Mouse (Mus musculus): ENCODE results near the gene Cacna1f. TPM values are rescaled to one million over a fixed set of nuclear protein-coding genes. Genes with fewer than 3 reads are reported as not detected.
A peak's percentile ranks its signal among the peaks of the same experiment; 100 is the strongest.

Cacna1f gene
- polyA plus RNA-seq, 1 experiment from 2014 or later: 0.04 TPM

- no peak for TF ChIP-seq CTCF (IDR thresholded peaks at IDR 0.05; ENCODE audit: low read depth)
- WGBS: 95% methylated on average over 5 of the region's 5 CpGs
Observed at GRCm38 (mm10) chrX:7586356-7586755, 20.5 kb upstream of the Cacna1f start.

GRCm38 (mm10) chrX:7595371-7595770 lies 11.5 kb upstream of the Cacna1f start:
- ATAC-seq (replicated peaks; ENCODE audit: low FRiP score, low read depth) (no peak), DNase-seq (ENCODE audit: low spot score) (no peak)
- no peak overlapping the region for H3K9ac ChIP-seq (ENCODE audit: low read depth, low read length)
- TF ChIP-seq CTCF (IDR thresholded peaks at IDR 0.05; ENCODE audit: low read depth): no peak
- H3K27ac ChIP-seq: no peak overlapping the region
- no peaks in the 10 kb centered on the region for H3K4me1 ChIP-seq (replicated peaks; ENCODE audit: insufficient read depth, low read length)
- H3K4me3 ChIP-seq (replicated peaks; ENCODE audit: low read depth, low read length): no peak overlapping the region
- H3K27me3 ChIP-seq (ENCODE audit: insufficient read depth, low read length): no peaks in the 10 kb centered on the region
- no peaks in the 10 kb centered on the region for H3K9me3 ChIP-seq (replicated peaks; ENCODE audit: low read length)
- no peaks in the 10 kb centered on the region for H3K36me3 ChIP-seq (ENCODE audit: insufficient read depth, low read length)
- H3K4me2 ChIP-seq (ENCODE audit: low read length): no peak overlapping the region
- WGBS: 82% methylated on average over 9 of the region's 9 CpGs

More at GRCm38 (mm10) chrX:7586356-7586755, 20.5 kb upstream of the Cacna1f start:
- Histone ChIP-seq H3K4me1 (replicated peaks; ENCODE audit: insufficient read depth, low read length) (no peaks in the 10 kb centered on the region), H3K4me3 (replicated peaks; ENCODE audit: low read depth, low read length) (no peak overlapping the region), H3K27me3 (ENCODE audit: insufficient read depth, low read length) (no peaks in the 10 kb centered on the region), H3K36me3 (ENCODE audit: insufficient read depth, low read length) (no peaks in the 10 kb centered on the region), H3K27ac (no peak overlapping the region), H3K9me3 (replicated peaks; ENCODE audit: low read length) (no peaks in the 10 kb centered on the region), H3K9ac (ENCODE audit: low read depth, low read length) (no peak overlapping the region), H3K4me2 (ENCODE audit: low read length) (no peak overlapping the region)
- ATAC-seq (replicated peaks; ENCODE audit: low FRiP score, low read depth): no peak
- DNase-seq (ENCODE audit: low spot score): no peak

- H3K4me1 ChIP-seq (replicated peaks; ENCODE audit: insufficient read depth, low read length): no peaks in the 10 kb centered on the region
- H3K27me3 ChIP-seq (ENCODE audit: insufficient read depth, low read length): no peaks in the 10 kb centered on the region
- DNase-seq (ENCODE audit: low spot score): no peak
- no peak for ATAC-seq (replicated peaks; ENCODE audit: low FRiP score, low read depth)
- 79% methylated on average over 7 of the region's 7 CpGs for WGBS
- H3K9ac ChIP-seq (ENCODE audit: low read depth, low read length): no peak overlapping the region
- no peak overlapping the region for H3K4me2 ChIP-seq (ENCODE audit: low read length)
- no peak overlapping the region for H3K4me3 ChIP-seq (replicated peaks; ENCODE audit: low read depth, low read length)
- H3K36me3 ChIP-seq (ENCODE audit: insufficient read depth, low read length): no peaks in the 10 kb centered on the region
- H3K9me3 ChIP-seq (replicated peaks; ENCODE audit: low read length): no peaks in the 10 kb centered on the region
- TF ChIP-seq CTCF (IDR thresholded peaks at IDR 0.05; ENCODE audit: low read depth): no peak
- no peak overlapping the region for H3K27ac ChIP-seq
Observed at GRCm38 (mm10) chrX:7604004-7604403, 2.9 kb upstream of the Cacna1f start.

GRCm38 (mm10) chrX:7604879-7605574 lies 1.9 kb upstream of the Cacna1f start, which contains the start of gene Ccdc22:
Gene Ccdc22, minus strand, starts transcription at chrX:7605517.
- no peak for TF ChIP-seq CTCF (IDR thresholded peaks at IDR 0.05; ENCODE audit: low read depth)
- no peaks in the 10 kb centered on the region for H3K27me3 ChIP-seq (ENCODE audit: insufficient read depth, low read length)
- H3K27ac ChIP-seq: no peak within 1 kb of the TSS
- H3K4me2 ChIP-seq (ENCODE audit: low read length): peak within 1 kb of the TSS; percentile 53
- no peaks in the 10 kb centered on the region for H3K4me1 ChIP-seq (replicated peaks; ENCODE audit: insufficient read depth, low read length)
- WGBS: 26% methylated on average over 28 of the region's 28 CpGs
- H3K9ac ChIP-seq (ENCODE audit: low read depth, low read length): peak within 1 kb of the TSS; percentile 46; the same call in 1 of the 2 replicates
- H3K36me3 ChIP-seq (ENCODE audit: insufficient read depth, low read length): no peaks in the 10 kb centered on the region
- ATAC-seq (replicated peaks; ENCODE audit: low FRiP score, low read depth) (peak; percentile 91), DNase-seq (ENCODE audit: low spot score) (peak; percentile 93)
- H3K4me3 ChIP-seq (replicated peaks; ENCODE audit: low read depth, low read length): peak within 1 kb of the TSS; percentile 42
- H3K9me3 ChIP-seq (replicated peaks; ENCODE audit: low read length): no peaks in the 10 kb centered on the region

- Histone ChIP-seq H3K9ac (ENCODE audit: low read depth, low read length) (no peak overlapping the region), H3K4me2 (ENCODE audit: low read length) (0 out of 2 replicates have a peak overlapping the region, but pooled peaks have one; percentile 53), H3K36me3 (ENCODE audit: insufficient read depth, low read length) (no peaks in the 10 kb centered on the region), H3K27ac (no peak overlapping the region), H3K9me3 (replicated peaks; ENCODE audit: low read length) (no peaks in the 10 kb centered on the region), H3K27me3 (ENCODE audit: insufficient read depth, low read length) (no peaks in the 10 kb centered on the region), H3K4me1 (replicated peaks; ENCODE audit: insufficient read depth, low read length) (no peaks in the 10 kb centered on the region), H3K4me3 (replicated peaks; ENCODE audit: low read depth, low read length) (no peak overlapping the region)
- ATAC-seq (replicated peaks; ENCODE audit: low FRiP score, low read depth): no peak
- TF ChIP-seq CTCF (IDR thresholded peaks at IDR 0.05; ENCODE audit: low read depth): no peak
- DNase-seq (ENCODE audit: low spot score): no peak
- 37% methylated on average over 8 of the region's 8 CpGs for WGBS
Observed at GRCm38 (mm10) chrX:7605575-7605941, 1.3 kb upstream of the Cacna1f start.

- Histone ChIP-seq H3K4me1 (replicated peaks; ENCODE audit: insufficient read depth, low read length) (no peaks in the 10 kb centered on the region), H3K27me3 (ENCODE audit: insufficient read depth, low read length) (no peaks in the 10 kb centered on the region), H3K9ac (ENCODE audit: low read depth, low read length) (no peak overlapping the region), H3K27ac (no peak overlapping the region), H3K9me3 (replicated peaks; ENCODE audit: low read length) (no peaks in the 10 kb centered on the region), H3K4me2 (ENCODE audit: low read length) (peak overlapping the region; percentile 61), H3K36me3 (ENCODE audit: insufficient read depth, low read length) (no peaks in the 10 kb centered on the region), H3K4me3 (replicated peaks; ENCODE audit: low read depth, low read length) (peak overlapping the region; percentile 28)
- WGBS: 33% methylated on average over 21 of the region's 21 CpGs
- ATAC-seq (replicated peaks; ENCODE audit: low FRiP score, low read depth): no peak
- TF ChIP-seq CTCF (IDR thresholded peaks at IDR 0.05; ENCODE audit: low read depth): no peak
- DNase-seq (ENCODE audit: low spot score): no peak
Observed at GRCm38 (mm10) chrX:7610035-7610434, 3.2 kb downstream of the Cacna1f start.
